Mouse (Mus musculus) stomach, embryonic 16.5 days (tissue): Measurements from ENCODE around the gene Tbc1d30. TPM values are rescaled to one million over a fixed set of nuclear protein-coding genes. Genes with fewer than 3 reads are reported as not detected.
A peak's percentile ranks its signal among the peaks of the same experiment; 100 is the strongest.

ENCODE experiments used
- ATAC-seq: fragments of 200-750 bp; cut with Nextera tagmentation; 2 replicates; pipeline ENCODE4 v1.8.0; 2017; ENCODE audit warnings: moderate number of reproducible peaks, moderate TSS enrichment; ENCODE audit not compliant: insufficient read depth, low FRiP score
- H3K27ac ChIP-seq: fragments of 300-500 bp; sonication (generic); 2 replicates; pipeline ENCODE4 v1.5.1; 2014; ENCODE audit warnings: low read length
- H3K27me3 ChIP-seq: fragments of 300-500 bp; sonication (generic); 2 replicates; pipeline ENCODE4 v1.6.1; 2014; ENCODE audit warnings: low read length, control low read depth, mixed read lengths; ENCODE audit not compliant: control insufficient read depth, insufficient read depth
- H3K36me3 ChIP-seq: fragments of 300-500 bp; sonication (generic); 2 replicates; pipeline ENCODE4 v1.6.1; 2014; ENCODE audit warnings: low read length; ENCODE audit not compliant: control insufficient read depth, insufficient read depth
- H3K4me1 ChIP-seq: fragments of 300-500 bp; sonication (generic); 2 replicates; pipeline ENCODE4 v1.6.1; 2014; ENCODE audit warnings: low read length, control low read depth, mixed read lengths; ENCODE audit not compliant: control insufficient read depth, insufficient read depth
- H3K4me2 ChIP-seq: fragments of 300-500 bp; sonication (generic); 2 replicates; pipeline ENCODE4 v1.6.1; 2014; ENCODE audit warnings: low read depth, low read length, mixed read lengths
- H3K4me3 ChIP-seq: fragments of 300-500 bp; sonication (generic); replicated peaks from 2 replicates; pipeline ENCODE4 v1.5.1; 2014; ENCODE audit warnings: mild to moderate bottlenecking, low read length
- H3K9ac ChIP-seq: fragments of 300-500 bp; sonication (generic); 2 replicates; pipeline ENCODE4 v1.6.1; 2014; ENCODE audit warnings: low read length
- H3K9me3 ChIP-seq: fragments of 300-500 bp; sonication (generic); replicated peaks from 2 replicates; pipeline ENCODE4 v1.6.1; 2016; ENCODE audit warnings: low read length, control low read depth; ENCODE audit not compliant: control insufficient read depth
- WGBS: fragments of 180-500 bp; shearing (Covaris S2); extraction: QIAGEN DNeasy Blood & Tissue Kit; methylation state at CpG from one replicate; pipeline ENCODE4 v1.1.7; 2014; 5-methylcytosine and 5-hydroxymethylcytosine counted together
- polyA plus RNA-seq: library from polyadenylated mRNA; unstranded; fragments of >200 nt; fragmentation: Nextera tagmentation; extraction: Ambion mirVana; gene quantifications from 2 replicates; pipeline ENCODE4 v1.2.1, GENCODE M21; 2015

Gene Tbc1d30
- polyA plus RNA-seq, 1 experiment from 2014 or later: 5.8 TPM

GRCm38 (mm10) chr10:121384710-121385109 is 33.6 kb upstream of the Tbc1d30 start:
- Histone ChIP-seq H3K4me1 (no peaks in the 10 kb centered on the region), H3K4me2 (no peak overlapping the region), H3K27me3 (no peaks in the 10 kb centered on the region), H3K4me3 (no peak overlapping the region), H3K9ac (no peak overlapping the region), H3K9me3 (no peaks in the 10 kb centered on the region), H3K27ac (no peak overlapping the region), H3K36me3 (peaks cover 23% of the 10 kb centered on the region; the same call in 1 of the 2 replicates)
- ATAC-seq: peak; percentile 34; the same call in 1 of the 2 replicates
- WGBS: 83% methylated on average over 13 of the region's 13 CpGs

GRCm38 (mm10) chr10:121381280-121381679 is 30.2 kb upstream of the Tbc1d30 start:
- Histone ChIP-seq H3K4me2 (no peak overlapping the region), H3K27ac (no peak overlapping the region), H3K9ac (no peak overlapping the region), H3K9me3 (0 out of 2 replicates have a peak, but pooled peaks cover 3% of the 10 kb centered on the region), H3K4me1 (no peaks in the 10 kb centered on the region), H3K36me3 (peaks cover 36% of the 10 kb centered on the region), H3K4me3 (no peak overlapping the region), H3K27me3 (no peaks in the 10 kb centered on the region)
- WGBS: 73% methylated on average over 18 of the region's 18 CpGs
- no peak for ATAC-seq

GRCm38 (mm10) chr10:121379387-121379786 is 28.3 kb upstream of the Tbc1d30 start:
- WGBS: 95% methylated on average over 3 of the region's 3 CpGs

GRCm38 (mm10) chr10:121376530-121377271 is 25.6 kb upstream of the Tbc1d30 start:
- Histone ChIP-seq H3K9me3 (0 out of 2 replicates have a peak, but pooled peaks cover 3% of the 10 kb centered on the region), H3K9ac (no peak overlapping the region), H3K4me3 (no peak overlapping the region), H3K27ac (peak overlapping the region; percentile 41), H3K36me3 (peaks cover 30% of the 10 kb centered on the region), H3K4me2 (no peak overlapping the region), H3K4me1 (no peaks in the 10 kb centered on the region), H3K27me3 (no peaks in the 10 kb centered on the region)
- ATAC-seq: peak; percentile 64; the same call in 1 of the 2 replicates
- 82% methylated on average over 24 of the region's 24 CpGs for WGBS

More at GRCm38 (mm10) chr10:121379387-121379786, 28.3 kb upstream of the Tbc1d30 start:
- peaks cover 36% of the 10 kb centered on the region for H3K36me3 ChIP-seq
- H3K27me3 ChIP-seq: no peaks in the 10 kb centered on the region
- no peak overlapping the region for H3K27ac ChIP-seq
- no peak overlapping the region for H3K4me2 ChIP-seq
- no peak for ATAC-seq
- 0 out of 2 replicates have a peak, but pooled peaks cover 3% of the 10 kb centered on the region for H3K9me3 ChIP-seq
- H3K4me3 ChIP-seq: no peak overlapping the region
- no peaks in the 10 kb centered on the region for H3K4me1 ChIP-seq
- no peak overlapping the region for H3K9ac ChIP-seq

- H3K27ac ChIP-seq: peak overlapping the region; percentile 41
- peak; percentile 57 for ATAC-seq
- peaks cover 27% of the 10 kb centered on the region for H3K36me3 ChIP-seq
Measured at GRCm38 (mm10) chr10:121375649-121376493, 24.8 kb upstream of the Tbc1d30 start.

GRCm38 (mm10) chr10:121374693-121375620 is 23.9 kb upstream of the Tbc1d30 start:
- Histone ChIP-seq H3K27ac (no peak overlapping the region), H3K9ac (no peak overlapping the region), H3K4me2 (no peak overlapping the region), H3K4me3 (no peak overlapping the region), H3K4me1 (no peaks in the 10 kb centered on the region), H3K27me3 (no peaks in the 10 kb centered on the region), H3K36me3 (peaks cover 25% of the 10 kb centered on the region), H3K9me3 (0 out of 2 replicates have a peak, but pooled peaks cover 3% of the 10 kb centered on the region)
- WGBS: 72% methylated on average over 17 of the region's 17 CpGs
- ATAC-seq: no peak

More at GRCm38 (mm10) chr10:121375649-121376493, 24.8 kb upstream of the Tbc1d30 start:
- 72% methylated on average over 24 of the region's 24 CpGs for WGBS
- Histone ChIP-seq H3K9ac (no peak overlapping the region), H3K9me3 (0 out of 2 replicates have a peak, but pooled peaks cover 3% of the 10 kb centered on the region), H3K4me3 (no peak overlapping the region), H3K27me3 (no peaks in the 10 kb centered on the region), H3K4me1 (no peaks in the 10 kb centered on the region), H3K4me2 (no peak overlapping the region)

GRCm38 (mm10) chr10:121374013-121374412 is 22.9 kb upstream of the Tbc1d30 start:
- Histone ChIP-seq H3K27ac (no peak overlapping the region), H3K36me3 (peaks cover 15% of the 10 kb centered on the region), H3K4me3 (no peak overlapping the region), H3K4me2 (no peak overlapping the region), H3K9me3 (no peaks in the 10 kb centered on the region), H3K9ac (no peak overlapping the region), H3K4me1 (no peaks in the 10 kb centered on the region), H3K27me3 (no peaks in the 10 kb centered on the region)
- 75% methylated on average over 12 of the region's 12 CpGs for WGBS
- ATAC-seq: no peak

- Histone ChIP-seq H3K4me2 (no peak overlapping the region), H3K9ac (no peak overlapping the region), H3K27ac (no peak overlapping the region), H3K4me1 (peaks cover 19% of the 10 kb centered on the region), H3K4me3 (no peak overlapping the region), H3K9me3 (no peaks in the 10 kb centered on the region), H3K36me3 (no peaks in the 10 kb centered on the region), H3K27me3 (no peaks in the 10 kb centered on the region)
- ATAC-seq: no peak
- 84% methylated on average over 6 of the region's 6 CpGs for WGBS
Measured at GRCm38 (mm10) chr10:121370777-121371176, 19.7 kb upstream of the Tbc1d30 start.
